Mouse (Mus musculus) kidney, postnatal 0 days (tissue): ENCODE measurements around the gene Gm45062. TPM values are rescaled to one million over a fixed set of nuclear protein-coding genes. Genes with fewer than 3 reads are reported as not detected.

Experiments
- ATAC-seq: fragments of 200-750 bp; cut with Nextera tagmentation; replicated peaks from 2 replicates; pipeline ENCODE4 v1.8.0; 2017; ENCODE audit warnings: low read depth, moderate number of reproducible peaks, moderate TSS enrichment, moderate library complexity; ENCODE audit not compliant: low FRiP score
- DNase-seq: peaks from one replicate; pipeline ENCODE4 v3.0.0-alpha.2; 2016; ENCODE audit warnings: low spot score
- H3K27ac ChIP-seq: fragments of 300-500 bp; sonication (generic); 2 replicates; pipeline ENCODE4 v1.5.1; 2014; ENCODE audit warnings: mild to moderate bottlenecking
- H3K27me3 ChIP-seq: fragments of 300-500 bp; sonication (generic); 2 replicates; pipeline ENCODE4 v1.6.1; 2014; ENCODE audit warnings: low read length, mixed read lengths; ENCODE audit not compliant: insufficient read depth
- H3K36me3 ChIP-seq: fragments of 300-500 bp; sonication (generic); 2 replicates; pipeline ENCODE4 v1.6.1; 2014; ENCODE audit warnings: low read length, mixed read lengths; ENCODE audit not compliant: insufficient read depth
- H3K4me1 ChIP-seq: fragments of 300-500 bp; sonication (generic); replicated peaks from 2 replicates; pipeline ENCODE4 v1.6.1; 2014; ENCODE audit warnings: antibody characterized with exemption, low read length, mixed read lengths; ENCODE audit not compliant: insufficient read depth
- H3K4me2 ChIP-seq: fragments of 300-500 bp; sonication (generic); 2 replicates; pipeline ENCODE4 v1.6.1; 2014; ENCODE audit warnings: mild to moderate bottlenecking, low read length, moderate library complexity, mixed read lengths
- H3K4me3 ChIP-seq: fragments of 300-500 bp; sonication (generic); replicated peaks from 2 replicates; pipeline ENCODE4 v1.5.1; 2014; ENCODE audit warnings: low read depth, low read length
- H3K9ac ChIP-seq: fragments of 300-500 bp; sonication (generic); 2 replicates; pipeline ENCODE4 v1.6.1; 2014; ENCODE audit warnings: low read depth, low read length
- H3K9me3 ChIP-seq: fragments of 300-500 bp; sonication (generic); replicated peaks from 2 replicates; pipeline ENCODE4 v1.6.1; 2016; ENCODE audit warnings: low read length, inconsistent platforms, mixed read lengths
- CTCF ChIP-seq: IDR thresholded peaks from 2 replicates; pipeline ENCODE4 v1.5.1; 2016; ENCODE audit warnings: antibody characterized with exemption, low read depth, mild to moderate bottlenecking, moderate library complexity
- WGBS: fragments of 180-500 bp; shearing (Covaris S2); extraction: QIAGEN DNeasy Blood & Tissue Kit; methylation state at CpG from one replicate; pipeline ENCODE4 v1.1.7; 2014; 5-methylcytosine and 5-hydroxymethylcytosine counted together
- polyA plus RNA-seq: library from polyadenylated mRNA; unstranded; fragments of >200 nt; fragmentation: Nextera tagmentation; extraction: Ambion mirVana; gene quantifications from 2 replicates; pipeline ENCODE4 v1.2.1, GENCODE M21; 2015

The Gm45062 gene
- polyA plus RNA-seq, 1 experiment from 2014 or later: 5.0 TPM

- Histone ChIP-seq H3K4me1 (no peaks in the 10 kb centered on the region), H3K27ac (no peak overlapping the region), H3K4me3 (no peak overlapping the region), H3K9ac (no peak overlapping the region), H3K4me2 (no peak overlapping the region), H3K36me3 (no peaks in the 10 kb centered on the region), H3K9me3 (no peaks in the 10 kb centered on the region), H3K27me3 (no peaks in the 10 kb centered on the region)
- no peak for TF ChIP-seq CTCF
- 91% methylated on average over 5 of the region's 5 CpGs for whole genome bisulfite sequencing
- DNase-seq (no peak), ATAC-seq (no peak)
These were observed 196.3 kb downstream of the Gm45062 start for GRCm38 (mm10) chr6:8455599-8455998.

DNA sequence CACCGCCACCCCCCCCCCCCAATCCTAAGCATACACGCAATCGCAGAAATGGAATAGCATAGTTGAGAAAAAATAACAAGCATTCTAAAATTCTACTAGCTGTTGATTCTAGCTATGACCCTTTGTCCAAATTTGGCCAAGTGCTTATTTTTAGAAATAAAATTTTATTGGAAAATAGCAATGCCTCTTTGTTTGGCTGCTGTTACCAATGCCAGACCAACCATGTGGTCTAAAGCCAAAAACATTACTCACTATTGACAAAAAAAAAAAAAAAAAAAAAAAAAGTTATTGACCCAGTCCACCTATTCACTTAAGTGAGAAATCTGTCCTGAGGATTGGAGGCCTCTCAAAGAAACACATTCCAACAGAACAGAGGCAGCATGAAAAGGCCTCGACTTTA lies 199.3 kb downstream of the Gm45062 start:
- no peaks in the 10 kb centered on the region for H3K9me3 ChIP-seq
- ATAC-seq (no peak), DNase-seq (no peak)
- WGBS: 86% methylated on average over 4 of the region's 4 CpGs
- no peak overlapping the region for H3K27ac ChIP-seq
- no peak overlapping the region for H3K9ac ChIP-seq
- no peak overlapping the region for H3K4me2 ChIP-seq
- no peak overlapping the region for H3K4me3 ChIP-seq
- H3K27me3 ChIP-seq: no peaks in the 10 kb centered on the region
- H3K4me1 ChIP-seq: no peaks in the 10 kb centered on the region
- no peaks in the 10 kb centered on the region for H3K36me3 ChIP-seq
- TF ChIP-seq CTCF: no peak

DNA sequence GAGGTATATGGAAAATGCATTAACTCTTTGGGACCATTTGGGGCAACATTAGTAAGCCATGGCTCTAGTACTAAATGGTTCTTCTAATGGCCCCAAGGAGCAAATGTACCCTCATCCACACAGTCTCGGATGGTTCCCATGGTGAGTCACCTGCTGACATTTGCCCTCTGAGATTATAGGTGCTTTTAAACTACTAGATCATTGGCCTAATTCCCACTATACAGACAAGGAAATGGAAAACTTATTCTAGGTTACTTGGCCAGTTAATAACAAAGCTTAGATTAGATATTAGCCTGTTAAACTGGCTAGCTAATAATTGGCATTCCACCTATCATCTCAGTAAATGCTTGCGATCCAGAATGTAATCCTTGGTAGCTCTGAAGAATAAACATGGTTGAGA lies 203.2 kb downstream of the Gm45062 start:
- DNase-seq (no peak), ATAC-seq (no peak)
- TF ChIP-seq CTCF: no peak
- Histone ChIP-seq H3K9ac (no peak overlapping the region), H3K4me3 (no peak overlapping the region), H3K27ac (no peak overlapping the region), H3K4me1 (no peaks in the 10 kb centered on the region), H3K36me3 (no peaks in the 10 kb centered on the region), H3K27me3 (no peaks in the 10 kb centered on the region), H3K9me3 (no peaks in the 10 kb centered on the region), H3K4me2 (no peak overlapping the region)
- WGBS: 63% methylated on average over 2 of the region's 2 CpGs

DNA sequence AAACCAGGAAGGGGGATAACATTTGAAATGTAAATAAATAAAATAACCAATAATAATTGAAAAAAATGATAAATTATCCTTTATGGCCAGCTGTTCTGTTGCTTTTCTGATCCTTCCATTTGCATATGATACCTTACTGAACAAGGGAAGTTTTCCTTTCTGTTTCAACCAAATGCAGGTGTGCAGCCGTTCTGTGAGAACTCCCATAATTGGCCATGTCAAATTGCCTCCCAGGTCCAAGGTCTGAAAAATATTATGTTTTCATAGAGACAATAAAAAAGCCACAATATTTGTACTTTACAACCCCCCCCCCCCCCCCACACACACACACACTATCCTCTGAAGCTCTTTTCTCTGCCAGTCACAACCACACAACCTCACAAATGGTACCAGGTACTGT lies 206.1 kb downstream of the Gm45062 start:
- Histone ChIP-seq H3K27ac (no peak overlapping the region), H3K4me1 (no peaks in the 10 kb centered on the region; the same call in 1 of the 2 replicates), H3K9ac (no peak overlapping the region), H3K36me3 (no peaks in the 10 kb centered on the region), H3K4me2 (no peak overlapping the region), H3K27me3 (no peaks in the 10 kb centered on the region), H3K4me3 (no peak overlapping the region), H3K9me3 (no peaks in the 10 kb centered on the region)
- ATAC-seq (no peak), DNase-seq (no peak)
- WGBS: 85% methylated on average over 1 of the region's 1 CpGs
- TF ChIP-seq CTCF: no peak

GRCm38 (mm10) chr6:8465985-8466384 lies 206.7 kb downstream of the Gm45062 start:
- no peak overlapping the region for H3K27ac ChIP-seq
- ATAC-seq: no peak
- no peak for TF ChIP-seq CTCF

GRCm38 (mm10) chr6:8467667-8468337 lies 208.6 kb downstream of the Gm45062 start:
- DNase-seq: peak; percentile 57
- Histone ChIP-seq H3K27me3 (no peaks in the 10 kb centered on the region), H3K36me3 (no peaks in the 10 kb centered on the region), H3K9ac (no peak overlapping the region), H3K4me3 (no peak overlapping the region), H3K4me2 (no peak overlapping the region), H3K9me3 (no peaks in the 10 kb centered on the region), H3K27ac (no peak overlapping the region), H3K4me1 (no peaks in the 10 kb centered on the region; the same call in 1 of the 2 replicates)
- TF ChIP-seq CTCF: no peak
- WGBS: 45% methylated on average over 10 of the region's 10 CpGs
- no peak for ATAC-seq

More at GRCm38 (mm10) chr6:8465985-8466384, 206.7 kb downstream of the Gm45062 start:
- Histone ChIP-seq H3K9me3 (no peaks in the 10 kb centered on the region), H3K4me2 (no peak overlapping the region), H3K36me3 (no peaks in the 10 kb centered on the region), H3K4me3 (no peak overlapping the region), H3K27me3 (no peaks in the 10 kb centered on the region), H3K9ac (no peak overlapping the region), H3K4me1 (no peaks in the 10 kb centered on the region; the same call in 1 of the 2 replicates)
- WGBS: 77% methylated on average over 5 of the region's 5 CpGs
- DNase-seq: no peak

DNA sequence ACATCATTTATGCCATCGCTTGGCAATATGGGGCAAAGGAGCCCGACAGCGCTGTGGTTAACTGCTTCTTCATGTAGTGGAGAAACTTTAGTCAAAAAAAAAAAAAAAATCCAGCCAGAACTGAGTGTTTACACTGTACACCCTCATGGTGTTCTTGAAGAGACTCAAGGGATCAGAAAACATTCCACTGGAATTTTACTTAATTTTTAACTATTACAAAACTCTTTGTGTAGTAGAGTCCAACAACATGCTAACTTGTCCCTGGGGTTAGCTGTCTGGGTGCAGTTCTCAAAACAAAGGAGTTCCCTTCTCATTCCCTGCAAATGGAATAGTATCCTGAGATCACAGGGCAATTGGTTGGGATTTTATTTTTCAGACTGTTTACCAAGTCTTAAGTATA lies 210.7 kb downstream of the Gm45062 start:
- Histone ChIP-seq H3K4me1 (no peaks in the 10 kb centered on the region; the same call in 1 of the 2 replicates), H3K36me3 (no peaks in the 10 kb centered on the region), H3K9ac (no peak overlapping the region), H3K27ac (no peak overlapping the region), H3K4me3 (no peak overlapping the region), H3K27me3 (no peaks in the 10 kb centered on the region), H3K4me2 (no peak overlapping the region), H3K9me3 (no peaks in the 10 kb centered on the region)
- DNase-seq (no peak), ATAC-seq (no peak)
- 83% methylated on average over 3 of the region's 3 CpGs for WGBS
- no peak for TF ChIP-seq CTCF
